Comparison of ENCODE assay signal across 23 mouse cellular contexts in the genomic region with DNA sequence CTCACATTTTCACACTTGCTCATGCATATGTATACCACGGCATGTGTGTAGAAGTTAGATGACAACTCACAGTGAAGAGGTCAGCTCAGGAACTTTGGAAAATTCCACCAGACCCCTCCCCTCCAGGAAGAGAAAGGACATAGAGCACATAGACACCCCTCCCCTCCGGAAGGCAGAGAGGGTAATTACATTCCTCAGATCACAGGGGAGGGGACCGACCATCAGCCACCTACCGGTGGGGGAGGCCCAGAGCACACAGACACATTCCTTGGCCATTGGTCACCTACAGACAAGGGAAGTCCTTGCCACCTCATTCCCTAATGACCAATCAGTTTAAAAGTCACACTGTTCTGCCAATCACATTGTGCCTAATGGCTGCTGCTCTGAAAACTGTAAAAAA. TPM values are rescaled to one million over a fixed set of nuclear protein-coding genes. Genes with fewer than 3 reads are reported as not detected.
"Had no signal": no experiment of that assay in that cellular context is flagged by ENCODE, and none has a peak within 500 bp of the region (broad histone marks: within the 10 kb centered on the region; RNA-seq: fewer than 3 reads in every experiment).

No protein-coding gene starts in this region.

- H3K9ac ChIP-seq: neural tube, embryonic 13.5 days; neural tube, embryonic 15.5 days; stomach, embryonic 15.5 days had no signal

- H3K9me3 ChIP-seq: neural tube, embryonic 13.5 days; neural tube, embryonic 15.5 days; stomach, embryonic 15.5 days had no signal

- H3K27ac ChIP-seq: neural tube, embryonic 13.5 days; neural tube, embryonic 15.5 days; stomach, embryonic 15.5 days; stomach, postnatal 0 days had no signal

- H3K4me3 ChIP-seq: neural tube, embryonic 13.5 days; neural tube, embryonic 15.5 days; stomach, embryonic 15.5 days had no signal

- H3K36me3 ChIP-seq: neural tube, embryonic 13.5 days; neural tube, embryonic 15.5 days; stomach, embryonic 15.5 days had no signal

- H3K4me1 ChIP-seq: stomach, embryonic 15.5 days had no signal

- DNase-seq: retina, postnatal 1 day; right cerebral cortex, adult 18-20 months; right cerebral cortex, postnatal 14 days; right cerebral cortex, postnatal 25 days; right cerebral cortex, postnatal 4 days; spleen, adult 18-20 months; thymus, adult 18-20 months; thymus, adult 2 months; thymus, postnatal 14 days; thymus, postnatal 25 days; thymus, postnatal 36 days; thymus, postnatal 4 days had no signal

RNA-seq across cellular contexts. Expression of a gene that starts 20.9 kb away (rescaled TPM):
- total RNA-seq: neutrophil, adult 5-6 weeks had no signal
- polyA plus RNA-seq: small intestine, adult 2 months; spleen, adult 2 months; stomach, embryonic 15.5 days; stomach, embryonic 16.5 days; stomach, postnatal 0 days; testis, adult 2 months; thymus, adult 2 months; thymus, postnatal 0 days; urinary bladder, adult 2 months had no signal

RNA-seq across cellular contexts. Expression of a gene that starts 25.2 kb away (rescaled TPM):
- total RNA-seq: neutrophil, adult 5-6 weeks had no signal
